Mouse (Mus musculus): ENCODE results near the gene Avpr1b.

DNA sequence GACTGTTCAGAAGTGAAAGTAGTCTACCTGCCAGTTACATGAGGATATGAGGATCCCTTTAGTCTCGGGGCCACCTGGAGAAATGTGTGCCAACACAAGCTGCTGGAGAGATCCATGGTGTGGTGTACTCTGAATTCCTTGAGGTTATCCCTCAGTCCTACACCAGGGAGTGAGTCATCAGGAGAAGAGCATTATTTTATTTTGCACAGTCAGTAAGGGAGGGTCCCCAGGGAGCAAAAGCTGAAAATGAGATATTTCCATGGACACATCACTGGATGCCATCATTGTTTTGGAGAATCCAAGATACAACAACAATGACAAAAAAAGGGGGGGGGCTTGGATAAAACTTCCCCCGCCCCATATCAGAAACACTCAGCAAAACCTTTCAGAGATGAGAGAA, 47.1 kb upstream of the Avpr1b start:
- TF ChIP-seq FLI1 (IDR thresholded peaks at IDR 0.05; ENCODE audit: low read length) (no peak), GATA1 (IDR thresholded peaks at IDR 0.05; ENCODE audit: borderline replicate concordance, low read length) (no peak)
